Mouse (Mus musculus): ENCODE data around the gene Psg17.
"Not testable (repeated sequence)": the region's sequence is repeated elsewhere in the genome, so short reads cannot be mapped to it uniquely, and the experiment has no call there.

The Psg17 gene

GRCm38 (mm10) chr7:18821507-18821906 lies at the start of gene Psg17:
Psg17 (minus strand) TSS chr7:18821607.
- DNase-seq (ENCODE audit: low spot score) = no peak

DNA sequence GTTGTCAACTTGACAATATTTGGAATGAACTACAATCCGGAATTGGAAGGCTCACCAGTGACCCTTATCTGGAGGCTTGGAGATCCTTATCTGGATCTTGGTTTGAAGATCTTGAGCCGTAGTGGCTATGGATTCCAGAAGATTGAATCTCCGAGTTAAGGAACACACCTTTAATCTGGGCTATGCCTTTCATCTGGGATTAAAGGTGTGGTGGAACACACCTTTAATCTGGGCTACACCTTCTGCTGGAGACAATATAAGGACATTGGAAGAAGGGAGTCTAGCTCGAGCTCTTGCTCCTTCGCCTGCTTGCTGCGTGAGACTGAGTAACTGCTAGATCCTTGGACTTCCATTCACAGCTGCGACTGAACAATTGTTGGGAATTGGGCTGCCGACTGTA lies 49.6 kb upstream of the Psg17 start, which contains the start of gene Pglyrp1:
Gene Pglyrp1, plus strand, starts transcription at position 301 of the 400 bp plus-strand sequence.
- not testable (repeated sequence) for DNase-seq (ENCODE audit: low spot score)

- DNase-seq (ENCODE audit: low spot score) = no peak
Observed at GRCm38 (mm10) chr7:18868491-18868890, 47.1 kb upstream of the Psg17 start.

- DNase-seq (ENCODE audit: low spot score) = no peak
Observed at GRCm38 (mm10) chr7:18862801-18863200, 41.4 kb upstream of the Psg17 start.

DNA sequence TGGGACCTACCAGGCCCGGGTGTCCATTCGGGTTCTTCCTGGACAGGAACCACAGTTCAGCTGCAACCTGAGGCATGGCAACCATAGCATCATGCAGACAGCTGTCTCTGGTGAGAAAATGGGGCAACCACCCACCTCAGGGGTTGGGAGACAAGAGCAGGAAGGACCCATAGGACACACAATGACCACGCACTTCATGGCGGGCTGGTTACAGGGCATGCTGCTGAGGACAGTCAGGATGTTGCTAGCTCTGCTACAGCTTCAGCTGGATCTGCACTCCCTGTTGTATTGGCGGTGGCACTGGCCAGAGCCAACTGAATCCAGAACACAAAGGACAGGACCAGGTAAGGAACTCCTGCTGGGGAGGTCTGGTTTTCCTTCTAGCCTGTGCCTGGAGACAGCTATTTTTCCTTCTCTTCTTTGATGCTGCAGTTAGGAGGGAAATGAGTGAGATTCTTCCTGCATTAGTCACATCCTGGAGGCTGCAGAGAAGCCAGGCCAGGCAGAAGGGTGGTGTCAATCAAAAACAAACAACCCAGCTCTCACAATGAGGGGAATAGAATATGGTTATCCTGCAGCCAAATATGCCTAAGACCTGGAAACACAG lies 37.0 kb upstream of the Psg17 start:
- no peak for DNase-seq (ENCODE audit: low spot score)

- no peak for DNase-seq (ENCODE audit: low spot score)
Observed at GRCm38 (mm10) chr7:18848395-18848794, 27.0 kb upstream of the Psg17 start.

DNA sequence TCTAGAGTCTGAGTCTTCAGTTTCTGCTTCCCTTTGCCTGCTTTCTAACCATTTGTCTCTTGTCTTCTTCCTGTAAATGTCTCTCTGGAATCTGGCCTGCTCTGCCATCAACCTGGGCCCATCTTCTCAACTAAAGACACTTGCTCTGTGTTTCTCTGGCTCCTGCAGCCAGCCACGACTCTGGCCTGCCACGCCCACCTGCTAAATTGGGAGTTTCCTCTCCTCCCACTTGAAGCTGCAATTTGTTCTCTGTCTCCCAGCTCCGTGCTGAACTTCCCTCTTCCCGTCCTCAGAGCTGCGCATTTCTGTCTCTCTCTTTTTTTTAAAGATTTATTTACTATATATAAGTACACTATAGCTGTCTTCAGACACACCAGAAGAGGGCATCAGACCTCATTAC lies 23.4 kb upstream of the Psg17 start:
- no peak for DNase-seq (ENCODE audit: low spot score)

- DNase-seq (ENCODE audit: low spot score) = no peak
Observed at GRCm38 (mm10) chr7:18841174-18841567, 19.8 kb upstream of the Psg17 start.

DNA sequence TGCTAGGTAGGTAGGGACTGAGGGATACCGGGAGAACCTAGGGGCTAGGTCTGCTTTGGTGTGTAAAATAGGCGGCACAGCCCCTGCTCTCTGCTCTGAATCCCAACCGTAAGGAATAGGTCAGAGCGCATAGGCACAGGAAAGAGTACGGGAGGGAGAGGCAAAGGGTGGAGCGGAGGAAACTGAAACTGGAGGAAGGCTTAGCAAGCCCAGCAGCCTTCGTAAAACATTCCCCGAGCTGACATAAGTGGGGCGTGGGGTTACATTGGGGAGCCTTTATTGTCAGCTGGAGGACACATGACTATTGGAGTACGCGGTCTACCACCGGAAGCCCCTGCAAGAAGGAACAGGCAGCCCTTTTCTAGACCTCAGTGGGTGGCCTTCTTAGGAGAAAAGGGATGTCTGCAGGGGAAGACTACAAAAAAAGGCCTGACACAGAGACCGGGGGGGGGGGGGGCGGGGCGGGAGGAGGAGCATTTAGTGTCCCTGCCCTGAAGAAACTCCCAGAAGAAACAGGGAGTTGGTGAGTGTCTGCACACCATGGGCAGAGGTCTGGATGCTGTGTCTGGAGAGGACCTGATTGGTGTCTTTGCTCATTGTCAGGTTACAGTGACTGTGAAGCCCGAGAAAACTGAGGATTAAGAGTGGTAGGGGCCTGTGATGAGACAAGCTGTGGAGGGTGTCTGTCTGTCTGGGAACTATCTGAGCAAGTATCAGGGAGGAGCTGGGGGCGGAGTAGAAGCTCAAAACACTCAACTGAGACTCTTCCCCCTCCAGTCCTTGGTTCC lies 19.2 kb upstream of the Psg17 start:
- DNase-seq (ENCODE audit: low spot score) = peak; percentile 14

DNA sequence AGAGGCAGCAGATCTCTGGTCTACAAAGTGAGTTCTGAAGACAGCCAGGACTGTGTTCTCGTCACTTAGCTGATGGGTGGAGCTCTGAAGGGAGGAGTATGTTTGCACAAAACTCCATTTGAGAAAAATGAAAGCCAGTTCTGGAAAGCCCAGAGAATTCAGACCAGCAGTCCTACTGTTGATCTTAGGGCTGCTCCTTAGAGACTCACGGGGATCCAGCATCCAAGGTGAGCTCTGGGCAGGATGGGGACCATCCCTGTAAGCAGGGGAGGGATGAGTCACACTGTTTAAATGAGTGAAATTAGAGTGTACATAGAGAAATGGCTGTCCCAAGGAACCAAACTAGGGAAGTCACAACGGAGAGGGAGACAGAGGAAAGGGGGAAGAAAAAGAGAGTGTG lies 18.5 kb upstream of the Psg17 start, which contains the start of gene Mill2:
Gene Mill2, plus strand, starts transcription at position 102 of the 400 bp plus-strand sequence.
- no peak for DNase-seq (ENCODE audit: low spot score)

DNA sequence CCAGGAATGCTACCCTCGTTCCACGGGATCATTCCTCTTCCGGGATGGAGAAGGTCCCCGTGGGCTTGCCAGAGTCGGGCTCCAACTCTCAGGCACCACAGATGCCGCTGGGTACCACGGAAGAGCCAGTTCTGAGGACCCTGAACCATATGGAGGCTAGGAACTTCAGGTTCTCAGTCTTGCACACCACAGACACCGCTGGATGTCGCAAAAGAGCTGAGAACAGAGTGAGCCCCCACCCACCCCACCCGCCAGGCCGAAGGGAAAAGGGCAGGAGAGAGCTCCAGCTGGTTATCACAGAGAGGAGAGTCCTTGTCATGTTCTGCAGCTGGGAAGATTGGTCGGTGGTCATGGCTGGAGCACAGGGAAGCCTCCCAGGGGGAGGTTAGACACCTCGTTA lies 10.9 kb upstream of the Psg17 start:
- DNase-seq (ENCODE audit: low spot score) = no peak

DNA sequence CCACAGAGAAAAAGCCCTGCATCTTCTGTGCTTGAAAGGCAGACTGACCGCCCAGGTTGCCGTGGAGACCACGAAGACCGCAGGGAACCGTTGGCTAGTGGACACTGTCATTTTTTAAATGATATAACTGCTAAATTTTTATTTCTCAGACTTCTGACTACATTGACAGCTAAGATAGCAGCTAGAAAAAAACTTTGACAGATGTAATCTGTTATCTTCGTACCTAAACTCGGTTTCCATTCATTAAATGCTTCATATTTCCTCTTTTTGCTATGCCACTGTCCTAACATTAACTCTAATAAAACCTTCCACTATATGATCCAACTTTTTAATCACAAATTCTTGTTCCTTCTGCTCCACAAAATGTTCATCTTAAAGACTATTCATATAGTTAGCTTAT lies 8.1 kb upstream of the Psg17 start:
- DNase-seq (ENCODE audit: low spot score) = no peak

DNA sequence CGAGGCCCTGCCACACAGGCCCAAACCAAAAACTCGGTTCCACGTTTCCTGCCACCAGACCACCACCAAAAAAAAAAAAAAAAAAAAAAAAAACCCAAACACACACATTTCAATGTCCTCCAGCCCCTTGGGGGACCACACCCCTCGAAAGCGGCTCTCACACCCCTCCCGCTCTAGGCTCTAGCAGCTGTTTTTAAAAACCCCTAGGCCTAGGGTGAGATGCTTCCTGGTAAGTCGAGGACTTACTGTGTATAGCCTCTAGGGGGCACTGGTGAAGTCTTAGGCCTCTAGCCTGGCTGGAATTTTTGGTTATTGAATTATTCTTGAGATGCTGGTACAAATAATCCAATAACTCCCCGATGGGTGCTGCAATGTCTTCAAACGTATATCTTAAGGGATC lies 7.2 kb upstream of the Psg17 start:
- DNase-seq (ENCODE audit: low spot score) = no peak

DNA sequence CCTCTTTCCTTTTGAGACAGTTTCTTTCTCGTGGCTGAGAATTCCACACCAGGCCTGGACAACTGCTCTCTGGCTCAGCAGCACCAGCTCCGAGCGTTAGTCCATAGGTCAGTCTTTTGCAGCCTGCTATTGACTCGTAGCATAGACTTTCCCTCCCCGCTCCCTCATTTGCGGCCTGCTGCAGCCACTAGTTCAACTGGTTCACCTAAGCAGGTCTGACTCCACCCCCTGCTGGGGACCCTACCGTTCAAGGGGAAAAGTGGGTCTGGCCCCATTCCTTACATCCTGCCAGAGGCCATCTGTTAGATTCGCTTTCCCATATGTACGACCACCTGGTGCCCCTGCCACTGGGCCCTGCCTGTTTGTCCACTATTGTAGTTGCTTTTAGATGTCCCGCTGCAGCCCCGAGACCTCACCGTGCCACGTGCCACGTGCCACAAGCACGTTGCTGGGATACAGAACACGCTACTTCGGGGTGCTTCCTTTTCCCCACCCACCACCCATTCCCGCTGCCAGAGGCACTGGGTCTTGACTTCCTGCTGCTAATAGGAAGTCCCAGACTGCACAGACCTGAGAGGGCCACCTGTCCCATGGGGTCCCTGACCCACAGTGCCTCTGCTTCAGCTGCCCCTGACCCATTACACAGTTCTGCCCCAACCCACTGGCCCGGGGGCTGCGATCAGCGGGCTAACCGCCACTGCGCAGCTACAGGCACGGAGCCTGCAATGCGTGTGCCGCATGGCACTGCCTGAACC lies 6.6 kb upstream of the Psg17 start:
- no peak for DNase-seq (ENCODE audit: low spot score)

DNA sequence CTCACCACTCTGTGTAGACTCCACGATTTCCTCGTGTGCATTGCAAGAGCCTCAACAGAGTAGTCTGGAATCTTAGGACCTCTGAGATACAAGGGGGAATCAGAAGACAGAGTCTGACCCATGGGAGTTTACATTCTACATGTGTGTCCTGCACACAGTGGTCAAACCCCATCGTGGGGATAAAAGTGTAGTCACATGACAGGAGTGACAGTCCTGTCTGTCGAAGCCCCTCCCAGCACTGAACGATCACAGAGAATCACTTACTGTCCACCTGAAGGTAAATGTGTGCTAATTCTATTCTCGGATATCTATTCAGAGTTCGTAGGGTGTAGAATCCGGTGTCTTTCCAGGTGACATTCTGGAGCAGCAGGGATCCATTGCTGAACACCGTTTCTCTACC lies 3.1 kb downstream of the Psg17 start:
- DNase-seq (ENCODE audit: low spot score) = no peak

DNA sequence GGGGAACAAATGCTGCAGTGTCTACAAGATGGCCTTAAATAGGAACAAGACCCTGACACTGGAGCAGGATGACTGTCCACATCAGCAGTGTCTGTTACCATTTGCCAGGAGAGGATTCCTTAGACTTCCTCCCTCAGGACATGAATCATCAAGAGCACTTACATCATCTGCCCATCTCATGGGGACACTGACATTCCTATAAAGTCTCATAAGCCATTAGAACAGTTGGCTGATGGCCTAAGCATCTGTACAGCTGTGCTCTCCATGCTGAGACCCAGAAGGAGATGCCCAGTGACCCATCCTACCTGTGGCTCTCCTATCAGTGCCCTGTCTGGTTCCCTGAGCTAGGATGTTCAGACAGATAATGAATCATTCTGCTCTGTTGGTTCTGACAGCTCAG lies 17.9 kb downstream of the Psg17 start:
- DNase-seq (ENCODE audit: low spot score) = no peak

GRCm38 (mm10) chr7:18799129-18799528 lies 22.3 kb downstream of the Psg17 start:
- no peak for DNase-seq (ENCODE audit: low spot score)

GRCm38 (mm10) chr7:18798420-18798819 lies 23.0 kb downstream of the Psg17 start, which contains the start of gene Psg19:
Psg19 (minus strand) TSS chr7:18798520.
- DNase-seq (ENCODE audit: low spot score) = no peak

DNA sequence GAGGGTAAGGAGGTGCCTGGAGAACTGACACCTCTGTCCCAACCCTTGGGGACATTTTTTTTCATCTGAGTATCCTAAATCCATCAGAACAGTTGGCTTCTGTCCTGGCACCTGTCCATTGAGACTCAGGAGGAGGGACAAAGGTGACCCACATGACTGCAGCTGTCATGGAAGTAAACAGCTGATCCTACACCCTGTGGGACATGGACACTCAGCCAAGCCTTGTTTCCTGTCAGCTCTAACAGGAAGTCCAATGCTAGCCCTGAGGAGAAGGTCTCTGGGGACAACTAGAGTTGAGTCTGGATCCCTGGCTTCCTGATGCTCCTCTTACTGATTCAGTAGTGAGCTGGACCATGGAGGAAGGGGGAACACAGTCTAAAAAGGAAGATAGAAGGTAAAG lies 30.7 kb downstream of the Psg17 start:
- DNase-seq (ENCODE audit: low spot score) = not testable (repeated sequence)

GRCm38 (mm10) chr7:18781301-18781700 lies 40.1 kb downstream of the Psg17 start:
- DNase-seq (ENCODE audit: low spot score) = not testable (repeated sequence)

- no peak for DNase-seq (ENCODE audit: low spot score)
Observed at GRCm38 (mm10) chr7:18779337-18779781, 42.0 kb downstream of the Psg17 start.

All from left cerebral cortex, adult 11 months (tissue).